In the genomic region with DNA sequence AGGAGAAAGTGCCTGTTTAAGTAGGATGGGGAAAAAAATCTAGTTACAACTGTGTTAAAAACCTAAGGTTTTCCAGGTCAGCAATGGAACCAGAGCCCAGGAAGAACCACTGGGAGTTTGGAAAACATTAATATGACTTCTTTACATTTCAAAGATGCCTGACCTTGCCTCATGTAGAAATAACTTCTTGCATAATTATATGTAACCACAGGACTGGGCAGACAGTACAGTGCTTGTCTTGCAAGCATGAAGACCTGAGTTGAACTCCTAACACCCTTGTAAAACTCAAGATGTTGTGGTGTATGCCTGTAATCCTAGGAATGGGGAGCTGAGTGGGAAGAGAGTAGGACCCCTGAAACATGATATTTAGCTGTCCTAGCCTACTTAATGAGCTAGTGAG, we compare ENCODE assay signal across 22 mouse cellular contexts.
"Had no signal": no experiment of that assay in that cellular context is flagged by ENCODE, and none has a peak within 500 bp of the region (broad histone marks: within the 10 kb centered on the region; RNA-seq: fewer than 3 reads in every experiment).

No protein-coding gene starts in this region.

- H3K27ac ChIP-seq: kidney, embryonic 15.5 days; limb, embryonic 10.5 days; limb, embryonic 13.5 days; liver, embryonic 12.5 days; liver, embryonic 15.5 days; macrophage; neural tube, embryonic 13.5 days; stomach, embryonic 15.5 days had no signal

- DNase-seq: kidney, adult 11 months; kidney, adult 8-10 months; kidney, postnatal 10 days; kidney, postnatal 36 days; liver; lung, adult 18-20 months; midbrain, embryonic 14.5 days; retina, postnatal 1 day; right cerebral cortex, postnatal 25 days; spleen, adult 18-20 months; thymus, adult 2 months; thymus, postnatal 14 days; thymus, postnatal 4 days had no signal

- H3K36me3 ChIP-seq: limb, embryonic 13.5 days; liver, embryonic 12.5 days; liver, embryonic 15.5 days; stomach, embryonic 15.5 days had no signal

- H3K4me2 ChIP-seq: kidney, embryonic 15.5 days; limb, embryonic 13.5 days; liver, embryonic 12.5 days; liver, embryonic 15.5 days; midbrain, embryonic 11.5 days; neural tube, embryonic 13.5 days; stomach, embryonic 15.5 days had no signal

- H3K27me3 ChIP-seq: kidney, embryonic 15.5 days; limb, embryonic 13.5 days; liver, embryonic 12.5 days; liver, embryonic 15.5 days; neural tube, embryonic 13.5 days; stomach, embryonic 15.5 days had no signal

- H3K9me3 ChIP-seq: kidney, embryonic 15.5 days; limb, embryonic 10.5 days; limb, embryonic 13.5 days; liver, embryonic 12.5 days; liver, embryonic 15.5 days; neural tube, embryonic 13.5 days; stomach, embryonic 15.5 days had no signal

- H3K9ac ChIP-seq: kidney, embryonic 15.5 days; limb, embryonic 13.5 days; liver, embryonic 12.5 days; liver, embryonic 15.5 days; neural tube, embryonic 13.5 days; stomach, embryonic 15.5 days had no signal

- ATAC-seq: liver, embryonic 12.5 days had no signal

- H3K4me3 ChIP-seq: kidney, embryonic 15.5 days; limb, embryonic 10.5 days; limb, embryonic 13.5 days; liver, embryonic 12.5 days; liver, embryonic 15.5 days; neural tube, embryonic 13.5 days; stomach, embryonic 15.5 days had no signal
